Mouse (Mus musculus) lung, embryonic 15.5 days (tissue): ENCODE data around the gene Cd2bp2. TPM values are rescaled to one million over a fixed set of nuclear protein-coding genes. Genes with fewer than 3 reads are reported as not detected.

Experiments
- ATAC-seq: fragments of 200-750 bp; cut with Nextera tagmentation; 2 replicates; pipeline ENCODE4 v1.8.0; 2017; ENCODE audit warnings: moderate number of reproducible peaks, borderline replicate concordance; ENCODE audit not compliant: low FRiP score, low TSS enrichment; ENCODE audit errors: extremely low read depth
- H3K27ac ChIP-seq: fragments of 300-500 bp; sonication (generic); 2 replicates; pipeline ENCODE4 v1.5.1; 2015; ENCODE audit warnings: moderate library complexity, mild to moderate bottlenecking, inconsistent platforms
- H3K27me3 ChIP-seq: fragments of 300-500 bp; sonication (generic); 2 replicates; pipeline ENCODE4 v1.6.1; 2015; ENCODE audit warnings: inconsistent platforms
- H3K36me3 ChIP-seq: fragments of 300-500 bp; sonication (generic); 2 replicates; pipeline ENCODE4 v1.6.1; 2015; ENCODE audit warnings: inconsistent platforms
- H3K4me1 ChIP-seq: fragments of 300-500 bp; sonication (generic); 2 replicates; pipeline ENCODE4 v1.6.1; 2015; ENCODE audit warnings: inconsistent platforms
- H3K4me2 ChIP-seq: fragments of 300-500 bp; sonication (generic); 2 replicates; pipeline ENCODE4 v1.6.1; 2015; ENCODE audit warnings: inconsistent platforms, mild to moderate bottlenecking, moderate library complexity
- H3K4me3 ChIP-seq: fragments of 300-500 bp; sonication (generic); 2 replicates; pipeline ENCODE4 v1.5.1; 2015; ENCODE audit warnings: mild to moderate bottlenecking, inconsistent platforms
- H3K9ac ChIP-seq: fragments of 300-500 bp; sonication (generic); 2 replicates; pipeline ENCODE4 v1.6.1; 2015; ENCODE audit warnings: inconsistent platforms
- H3K9me3 ChIP-seq: fragments of 300-500 bp; sonication (generic); 2 replicates; pipeline ENCODE4 v1.6.1; 2016; ENCODE audit warnings: inconsistent platforms
- WGBS: fragments of 180-500 bp; shearing (Covaris S2); methylation state at CpG from one replicate; pipeline ENCODE4 v1.1.7; 2015; 5-methylcytosine and 5-hydroxymethylcytosine counted together
- polyA plus RNA-seq: library from polyadenylated mRNA; unstranded; fragments of >200 nt; fragmentation: Nextera tagmentation; extraction: Ambion mirVana; gene quantifications from 2 replicates; pipeline ENCODE4 v1.2.1, GENCODE M21; 2015

Gene Cd2bp2
- polyA plus RNA-seq, 1 experiment from 2014 or later = 61.7 TPM

DNA sequence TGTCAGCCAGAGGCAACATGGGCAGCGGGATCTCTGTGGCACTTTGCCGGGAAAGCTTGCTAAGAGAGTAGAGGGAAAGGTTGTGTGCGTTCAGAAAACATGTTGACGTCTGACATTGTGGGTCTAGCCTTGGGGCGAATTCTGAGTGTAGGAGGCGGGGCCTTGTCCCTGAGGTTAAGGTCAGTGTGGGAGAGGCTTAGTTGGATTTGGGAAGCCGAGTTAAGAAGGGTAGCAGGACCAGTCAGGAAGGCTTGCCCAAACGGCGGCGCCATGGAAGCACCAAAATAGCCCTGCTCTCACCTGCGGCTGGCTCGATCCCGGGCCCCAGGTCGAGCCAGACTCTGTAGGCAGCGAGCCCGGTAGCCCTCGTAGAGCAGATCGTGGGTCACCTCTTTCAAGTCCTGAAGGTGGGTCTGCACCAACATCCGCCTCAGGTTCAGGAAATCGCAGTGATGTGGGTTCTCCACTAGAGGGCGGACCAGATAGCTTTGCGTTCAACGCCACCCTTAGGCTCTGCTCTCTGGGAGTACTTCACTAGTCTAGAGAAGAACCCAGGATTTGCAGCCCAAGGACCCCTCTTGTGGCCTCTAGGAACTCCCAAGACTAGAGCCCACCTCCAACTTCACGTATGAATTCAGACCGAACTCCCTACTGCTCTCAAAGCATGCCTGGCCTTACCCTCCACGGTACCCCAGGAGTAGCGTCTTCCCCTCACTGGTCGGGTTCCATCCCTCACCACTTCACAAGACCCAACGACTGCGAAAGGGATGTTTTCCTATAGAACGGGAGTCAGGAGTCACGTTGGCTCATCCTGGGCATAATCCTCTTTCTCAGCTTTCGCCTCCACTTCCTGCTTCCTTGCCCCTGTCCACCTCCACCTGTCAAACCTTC lies 19.4 kb upstream of the Cd2bp2 start:
- peak overlapping the region; percentile 34 for H3K4me3 ChIP-seq
- WGBS = 21% methylated on average over 33 of the region's 33 CpGs
- no peaks in the 10 kb centered on the region for H3K9me3 ChIP-seq
- no peak overlapping the region for H3K27ac ChIP-seq
- peak overlapping the region; percentile 63 for H3K4me2 ChIP-seq
- ATAC-seq = no peak
- peaks cover 11% of the 10 kb centered on the region for H3K4me1 ChIP-seq
- H3K36me3 ChIP-seq = no peaks in the 10 kb centered on the region
- H3K27me3 ChIP-seq = no peaks in the 10 kb centered on the region
- H3K9ac ChIP-seq = peak overlapping the region; percentile 64

DNA sequence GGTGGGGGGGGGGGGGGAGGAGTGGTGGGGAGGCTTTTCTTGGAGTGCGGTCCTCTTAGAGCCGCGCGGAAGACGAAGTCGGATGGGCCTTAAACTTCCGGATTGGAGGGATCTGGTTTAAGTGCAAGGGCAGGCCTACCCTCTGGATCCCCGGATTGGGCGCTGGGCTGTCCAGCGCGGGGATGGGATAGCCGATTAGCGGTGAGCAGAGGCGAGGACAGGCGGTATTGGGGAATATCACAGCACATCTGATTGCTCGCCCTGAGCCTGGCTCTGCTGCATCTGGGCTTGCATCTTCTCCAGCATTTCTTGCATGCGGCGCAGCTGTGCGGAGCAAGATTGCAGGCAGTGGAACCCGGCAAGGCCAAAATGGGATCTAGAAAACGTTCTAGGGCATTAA lies 18.7 kb upstream of the Cd2bp2 start:
- no peak for ATAC-seq
- H3K4me1 ChIP-seq = peaks cover 11% of the 10 kb centered on the region

DNA sequence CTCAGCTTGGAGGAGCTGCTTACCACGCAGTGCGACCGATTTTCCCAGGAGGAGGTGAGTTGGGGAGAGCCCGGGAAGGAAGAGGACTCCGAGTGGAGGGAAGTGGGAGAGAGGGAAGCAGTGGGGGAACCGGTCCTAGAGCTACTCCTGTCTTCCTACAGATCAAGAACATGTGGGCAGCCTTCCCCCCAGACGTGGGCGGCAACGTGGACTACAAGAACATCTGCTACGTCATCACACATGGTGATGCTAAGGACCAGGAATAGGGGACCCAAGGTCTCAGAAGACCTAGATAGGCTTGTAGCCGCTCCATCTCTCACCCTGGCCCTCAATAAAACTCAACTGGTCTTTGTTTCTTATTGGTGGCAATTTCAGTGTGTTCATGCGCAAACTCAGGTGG lies 18.1 kb upstream of the Cd2bp2 start:
- Histone ChIP-seq H3K9ac (no peak overlapping the region), H3K4me1 (peaks cover 14% of the 10 kb centered on the region), H3K27ac (no peak overlapping the region), H3K27me3 (no peaks in the 10 kb centered on the region), H3K4me3 (no peak overlapping the region), H3K9me3 (no peaks in the 10 kb centered on the region), H3K4me2 (peak overlapping the region; percentile 63; the same call in 1 of the 2 replicates), H3K36me3 (no peaks in the 10 kb centered on the region)
- ATAC-seq = no peak
- 60% methylated on average over 12 of the region's 12 CpGs for WGBS

More for the DNA sequence above, 18.7 kb upstream of the Cd2bp2 start:
- H3K9ac ChIP-seq = peak overlapping the region; percentile 64
- no peaks in the 10 kb centered on the region for H3K36me3 ChIP-seq
- WGBS = 39% methylated on average over 21 of the region's 21 CpGs
- H3K4me3 ChIP-seq = peak overlapping the region; percentile 34; the same call in 1 of the 2 replicates
- no peaks in the 10 kb centered on the region for H3K27me3 ChIP-seq
- no peak overlapping the region for H3K27ac ChIP-seq
- peak overlapping the region; percentile 63 for H3K4me2 ChIP-seq
- H3K9me3 ChIP-seq = no peaks in the 10 kb centered on the region

DNA sequence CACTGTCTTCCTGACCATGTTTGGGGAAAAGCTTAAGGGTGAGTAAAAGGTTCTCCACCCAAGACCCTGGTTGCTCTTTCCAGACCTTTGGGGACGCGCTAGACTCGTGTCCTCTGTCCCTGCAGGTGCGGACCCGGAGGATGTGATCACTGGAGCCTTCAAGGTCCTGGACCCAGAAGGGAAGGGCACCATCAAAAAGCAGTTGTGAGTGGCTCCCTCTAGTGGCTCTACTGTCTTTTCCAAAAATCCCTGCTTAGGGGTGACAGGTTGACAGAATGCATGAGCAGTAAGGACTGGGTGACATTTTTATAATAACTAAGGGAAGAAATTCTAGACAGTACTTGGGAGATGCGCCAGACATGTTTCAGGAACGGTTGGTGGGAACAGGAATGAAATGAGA lies 17.6 kb upstream of the Cd2bp2 start:
- 39% methylated on average over 7 of the region's 7 CpGs for WGBS
- Histone ChIP-seq H3K27me3 (no peaks in the 10 kb centered on the region), H3K4me1 (peaks cover 14% of the 10 kb centered on the region), H3K9ac (no peak overlapping the region), H3K4me2 (no peak overlapping the region), H3K27ac (no peak overlapping the region), H3K4me3 (no peak overlapping the region), H3K9me3 (no peaks in the 10 kb centered on the region), H3K36me3 (no peaks in the 10 kb centered on the region)
- ATAC-seq = no peak

DNA sequence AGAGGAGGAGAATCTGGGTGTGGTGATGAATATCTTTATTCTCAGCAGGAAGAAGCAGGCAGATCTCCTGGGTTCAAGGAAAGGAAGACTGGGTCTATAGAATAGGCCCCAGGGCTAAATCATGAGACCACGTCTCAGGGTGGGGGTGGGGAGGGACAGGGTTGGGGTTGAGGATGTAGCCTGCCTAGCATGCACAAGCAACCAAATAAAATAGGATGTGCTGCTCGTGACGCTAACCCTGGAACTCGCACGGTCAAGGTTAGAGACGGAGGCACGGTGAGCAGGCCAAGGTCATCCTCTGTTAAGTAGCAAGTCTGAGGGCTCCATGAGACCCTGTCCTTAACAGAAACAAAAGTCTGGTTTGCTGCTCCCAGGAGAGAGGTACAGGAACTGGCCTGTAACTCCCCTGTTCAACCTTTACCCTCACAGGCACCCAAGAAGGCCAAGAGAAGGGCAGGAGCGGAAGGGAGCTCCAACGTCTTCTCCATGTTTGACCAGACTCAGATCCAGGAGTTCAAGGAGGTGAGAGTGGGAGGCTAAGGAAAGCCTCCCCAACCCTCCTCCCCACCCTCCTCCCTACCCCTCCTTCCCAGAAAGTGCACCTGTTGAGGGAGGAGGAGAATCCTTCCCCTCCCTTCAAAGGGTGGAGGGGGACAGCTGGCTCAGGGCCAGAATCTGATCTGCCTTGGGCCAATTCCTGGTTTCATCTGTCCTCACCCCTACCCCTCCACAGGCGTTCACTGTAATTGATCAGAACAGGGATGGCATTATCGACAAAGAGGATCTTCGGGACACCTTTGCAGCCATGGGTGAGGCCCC lies 16.8 kb upstream of the Cd2bp2 start:
- no peak for ATAC-seq
- Histone ChIP-seq H3K4me1 (peaks cover 14% of the 10 kb centered on the region), H3K9me3 (no peaks in the 10 kb centered on the region), H3K36me3 (no peaks in the 10 kb centered on the region), H3K4me2 (no peak overlapping the region), H3K4me3 (no peak overlapping the region), H3K27me3 (no peaks in the 10 kb centered on the region), H3K9ac (no peak overlapping the region), H3K27ac (no peak overlapping the region)
- WGBS = 86% methylated on average over 12 of the region's 12 CpGs

DNA sequence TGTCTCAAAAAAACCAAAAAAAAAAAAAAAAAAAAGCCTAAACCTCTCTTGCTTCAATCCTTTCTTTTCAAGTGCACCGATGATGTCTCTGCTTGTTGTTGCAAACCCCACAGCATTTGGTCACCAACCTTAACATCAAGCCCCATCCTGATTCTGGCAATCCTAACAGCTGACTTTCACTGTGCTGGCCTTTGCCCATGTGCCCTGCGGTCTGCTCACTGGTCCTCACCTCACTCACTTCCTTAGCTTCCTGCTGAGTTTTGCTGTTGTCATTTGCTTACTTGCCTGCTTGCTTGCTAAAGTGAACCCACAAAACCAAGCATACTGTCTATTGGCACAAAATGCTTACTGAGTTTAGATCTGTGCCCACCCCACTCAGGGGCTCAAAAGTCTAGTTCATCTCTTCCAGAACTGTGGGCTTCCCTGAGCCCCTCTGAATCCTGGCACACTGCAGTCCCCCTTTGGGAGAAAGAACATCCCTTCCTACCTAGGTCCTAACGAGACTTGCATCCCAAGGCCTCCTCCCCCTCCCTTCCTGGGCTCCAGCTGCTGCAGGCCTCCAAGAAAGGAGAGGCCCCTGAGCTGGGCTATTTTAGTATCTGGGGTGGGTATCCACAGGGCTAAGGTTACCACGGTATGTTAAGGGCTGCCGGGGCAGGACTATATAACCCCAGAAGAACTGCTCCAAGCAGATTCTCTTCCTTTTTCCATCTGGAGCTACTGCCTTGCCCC lies 15.3 kb upstream of the Cd2bp2 start:
- H3K4me3 ChIP-seq = no peak overlapping the region
- H3K27ac ChIP-seq = no peak overlapping the region
- H3K9me3 ChIP-seq = no peaks in the 10 kb centered on the region
- H3K27me3 ChIP-seq = no peaks in the 10 kb centered on the region
- no peak for ATAC-seq
- no peak overlapping the region for H3K4me2 ChIP-seq
- no peaks in the 10 kb centered on the region for H3K36me3 ChIP-seq
- peaks cover 26% of the 10 kb centered on the region for H3K4me1 ChIP-seq
- no peak overlapping the region for H3K9ac ChIP-seq
- 73% methylated on average over 5 of the region's 5 CpGs for WGBS

DNA sequence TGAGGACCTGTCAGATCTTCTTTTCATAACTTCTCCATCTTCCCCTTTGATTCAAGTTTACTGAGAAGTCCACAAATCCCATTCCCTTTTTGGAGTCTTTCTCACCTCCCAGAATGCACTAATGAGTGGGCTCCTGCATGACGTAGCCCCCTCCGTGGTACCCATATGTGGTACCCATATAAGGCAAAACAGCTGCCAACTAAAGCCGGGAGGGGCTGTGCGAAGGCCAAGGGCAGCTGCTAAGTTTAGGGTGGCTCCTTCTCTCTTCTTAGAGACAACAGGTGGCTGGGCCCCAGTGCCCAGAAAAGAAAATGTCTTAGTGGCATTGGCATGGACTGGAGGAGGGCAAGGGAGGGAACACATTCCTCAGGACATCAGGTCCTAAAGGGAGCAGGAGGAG lies 14.4 kb upstream of the Cd2bp2 start:
- 88% methylated on average over 4 of the region's 4 CpGs for WGBS

DNA sequence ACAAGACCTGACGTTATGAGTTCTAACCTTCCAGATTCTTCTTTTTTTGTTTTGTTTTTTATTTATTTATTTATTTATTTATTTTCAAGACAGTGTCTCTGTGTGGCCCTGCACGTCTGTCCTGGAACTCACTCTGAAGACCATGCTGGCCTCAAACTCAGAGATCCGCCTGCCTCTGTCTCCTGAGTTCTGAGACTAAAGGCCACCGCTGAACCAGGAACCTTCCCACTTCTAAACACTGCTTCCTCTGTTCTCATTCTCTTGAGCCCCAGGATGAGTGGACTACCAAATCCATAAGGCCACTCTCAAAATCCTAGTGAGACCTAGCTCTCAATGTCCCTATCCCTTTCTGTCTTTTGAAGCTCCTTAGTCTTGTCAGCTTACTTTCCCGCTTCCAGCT lies 14.0 kb upstream of the Cd2bp2 start:
- H3K27me3 ChIP-seq = no peaks in the 10 kb centered on the region
- no peak overlapping the region for H3K4me3 ChIP-seq
- WGBS = 78% methylated on average over 5 of the region's 5 CpGs
- H3K4me1 ChIP-seq = peaks cover 28% of the 10 kb centered on the region
- H3K4me2 ChIP-seq = peak overlapping the region; percentile 75; the same call in 1 of the 2 replicates
- no peaks in the 10 kb centered on the region for H3K36me3 ChIP-seq
- ATAC-seq = no peak
- no peak overlapping the region for H3K9ac ChIP-seq
- no peak overlapping the region for H3K27ac ChIP-seq
- H3K9me3 ChIP-seq = no peaks in the 10 kb centered on the region

More for the DNA sequence above, 14.4 kb upstream of the Cd2bp2 start:
- H3K9me3 ChIP-seq = no peaks in the 10 kb centered on the region
- no peaks in the 10 kb centered on the region for H3K36me3 ChIP-seq
- no peak overlapping the region for H3K27ac ChIP-seq
- H3K4me3 ChIP-seq = no peak overlapping the region
- H3K4me1 ChIP-seq = peaks cover 29% of the 10 kb centered on the region
- H3K27me3 ChIP-seq = no peaks in the 10 kb centered on the region
- H3K9ac ChIP-seq = no peak overlapping the region
- ATAC-seq = no peak
- H3K4me2 ChIP-seq = no peak overlapping the region

DNA sequence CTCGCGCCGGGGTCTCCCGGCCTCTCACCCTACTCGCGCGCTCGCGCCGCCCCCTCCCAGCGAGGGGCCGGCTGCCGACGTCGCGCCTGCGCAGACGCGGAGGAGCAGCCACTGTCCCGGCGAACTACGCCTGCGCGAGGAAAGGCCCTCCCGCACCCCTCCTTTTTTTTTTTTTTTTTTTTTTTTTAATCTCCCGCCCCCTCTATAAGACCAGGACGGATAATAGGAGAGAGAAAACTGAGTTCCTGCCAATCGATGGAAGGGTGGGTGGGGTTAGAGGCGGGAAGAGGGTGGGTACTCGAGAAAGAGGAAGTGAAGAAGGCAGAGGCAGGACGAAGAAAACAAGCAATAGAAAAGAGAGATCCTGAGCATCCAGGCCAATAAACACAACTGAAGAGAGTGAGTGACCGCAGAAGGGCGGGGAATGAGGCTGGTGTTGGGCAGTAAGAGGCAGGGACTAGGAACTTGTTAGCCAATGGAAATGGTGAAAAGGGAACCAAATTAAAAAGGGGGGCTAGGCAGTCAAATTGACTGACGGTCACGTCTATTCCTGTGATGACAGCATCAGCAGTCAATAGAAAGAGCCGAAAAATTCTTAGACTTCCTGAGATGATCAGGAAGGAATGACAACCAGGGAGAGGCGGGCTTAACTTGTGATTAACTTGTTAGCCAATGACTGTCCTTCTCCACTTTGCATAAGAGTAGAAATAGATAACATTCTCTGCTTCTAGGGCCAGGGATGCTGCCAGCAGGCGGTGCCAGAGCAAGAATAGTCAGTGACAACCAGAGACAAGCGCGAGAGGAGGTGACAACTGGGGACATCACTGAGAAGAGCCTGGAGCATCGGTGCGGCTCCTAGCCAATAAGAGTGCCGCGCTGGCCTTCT lies 12.9 kb upstream of the Cd2bp2 start, which contains the start of gene Mylpf:
Gene Mylpf, plus strand, starts transcription at position 338 of the 886 bp plus-strand sequence.
- ATAC-seq = peak; percentile 94
- peak within 1 kb of the TSS; percentile 89 for H3K4me2 ChIP-seq

DNA sequence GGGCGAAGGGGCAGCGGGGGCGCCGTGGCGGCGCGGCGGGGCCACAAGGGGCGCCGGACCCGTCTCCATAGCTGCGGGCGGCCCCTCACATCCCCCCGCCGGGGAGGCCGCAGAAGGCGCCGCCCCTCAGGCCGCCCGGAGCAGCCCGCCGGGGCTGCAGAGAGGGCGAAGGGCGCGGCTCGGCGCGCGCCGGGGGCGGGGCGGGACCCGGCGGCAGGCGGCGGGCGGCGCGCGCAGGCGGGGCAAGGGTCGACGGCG lies 12.4 kb upstream of the Cd2bp2 start, which contains the start of gene Tbc1d10b:
Gene Tbc1d10b, minus strand, starts transcription at position 174 of the 258 bp plus-strand sequence.
- H3K4me2 ChIP-seq = peak within 1 kb of the TSS; percentile 89
- H3K27ac ChIP-seq = peak within 1 kb of the TSS; percentile 85
- ATAC-seq = peak; percentile 43
- peaks cover 7% of the 10 kb centered on the region for H3K36me3 ChIP-seq
- peak within 1 kb of the TSS; percentile 78 for H3K4me3 ChIP-seq
- no peaks in the 10 kb centered on the region for H3K27me3 ChIP-seq
- H3K4me1 ChIP-seq = peaks cover 25% of the 10 kb centered on the region
- under 1% methylated on average over 42 of the region's 44 CpGs for WGBS
- H3K9me3 ChIP-seq = no peaks in the 10 kb centered on the region
- H3K9ac ChIP-seq = peak within 1 kb of the TSS; percentile 93

More for the DNA sequence above, 12.9 kb upstream of the Cd2bp2 start, which contains the start of gene Mylpf:
- WGBS = 2% methylated on average over 33 of the region's 44 CpGs
- Histone ChIP-seq H3K4me3 (peak within 1 kb of the TSS; percentile 78), H3K9ac (peak within 1 kb of the TSS; percentile 93), H3K4me1 (peaks cover 25% of the 10 kb centered on the region), H3K27ac (peak within 1 kb of the TSS; percentile 85), H3K27me3 (no peaks in the 10 kb centered on the region), H3K9me3 (no peaks in the 10 kb centered on the region), H3K36me3 (peaks cover 4% of the 10 kb centered on the region; the same call in 1 of the 2 replicates)
